Mouse (Mus musculus): Measurements from ENCODE around the gene Limk1. TPM values are rescaled to one million over a fixed set of nuclear protein-coding genes. Genes with fewer than 3 reads are reported as not detected.

Gene Limk1
- total and polyA plus RNA-seq, 3 experiments, result 1.3 to 1.5 (median 1.5) TPM

GRCm38 (mm10) chr5:134620457-134620856, 67.9 kb downstream of the Limk1 start:
- DNase-seq (ENCODE audit: low spot score) (no peak), ATAC-seq (ENCODE audit: extremely low read depth, insufficient number of reproducible peaks, low FRiP score, poor library complexity, severe bottlenecking) (no peak)
- Histone ChIP-seq H3K4me1 (ENCODE audit: insufficient read depth, low read depth, low read length) (peaks cover 25% of the 10 kb centered on the region), H3K9me3 (replicated peaks) (no peaks in the 10 kb centered on the region), H3K4me3 (ENCODE audit: low read depth, low read length) (no peak overlapping the region), H3K27me3 (ENCODE audit: insufficient read depth, low read length) (no peaks in the 10 kb centered on the region; the same call in 1 of the 2 replicates), H3K36me3 (replicated peaks) (peaks cover 97% of the 10 kb centered on the region)
- no peak for TF ChIP-seq TAL1 (conservative IDR thresholded peaks at IDR 0.05; ENCODE audit: low read depth, low read length)
- TF ChIP-seq POLR2AphosphoS5 (IDR thresholded peaks at IDR 0.05; ENCODE audit: insufficient replicate concordance, low read depth, low read length), result no peak
- no peak for TF ChIP-seq GATA2 (IDR thresholded peaks at IDR 0.05; ENCODE audit: borderline replicate concordance, low read depth, low read length)
- no peak for TF ChIP-seq GATA1 (IDR thresholded peaks at IDR 0.05; ENCODE audit: borderline replicate concordance, low read length)
- no peak for TF ChIP-seq CTCF (IDR thresholded peaks at IDR 0.05; ENCODE audit: low read depth, low read length)

DNA sequence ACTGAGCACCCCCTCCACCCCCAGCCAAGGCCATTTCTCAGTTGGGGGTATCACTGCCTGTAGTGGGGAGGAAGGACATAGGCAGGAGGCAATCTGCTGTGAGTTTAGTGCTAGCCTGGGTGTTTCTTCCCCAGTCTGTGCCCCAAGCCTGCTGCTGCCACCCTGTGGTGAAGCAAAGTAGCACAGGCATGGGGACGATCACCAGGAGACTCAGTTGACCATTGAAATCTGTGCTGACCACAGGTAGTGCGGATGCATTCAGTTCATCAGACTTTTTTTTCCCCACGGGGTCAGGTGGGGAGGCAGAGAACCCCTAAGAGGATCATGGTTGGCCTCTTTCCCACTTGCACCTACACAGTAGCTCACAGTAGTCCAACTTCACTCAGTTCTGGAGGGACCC, 71.3 kb downstream of the Limk1 start:
- Histone ChIP-seq H3K27me3 (ENCODE audit: insufficient read depth, low read length) (no peaks in the 10 kb centered on the region; the same call in 1 of the 2 replicates), H3K9me3 (replicated peaks) (no peaks in the 10 kb centered on the region), H3K4me1 (ENCODE audit: insufficient read depth, low read depth, low read length) (peaks cover 29% of the 10 kb centered on the region), H3K4me3 (ENCODE audit: low read depth, low read length) (no peak overlapping the region), H3K36me3 (replicated peaks) (peaks cover 84% of the 10 kb centered on the region)
- DNase-seq (ENCODE audit: low spot score) (peak; percentile 50), ATAC-seq (ENCODE audit: extremely low read depth, insufficient number of reproducible peaks, low FRiP score, poor library complexity, severe bottlenecking) (peak; percentile 29; the same call in 1 of the 2 replicates)
- TF ChIP-seq GATA1 (IDR thresholded peaks at IDR 0.05; ENCODE audit: borderline replicate concordance, low read length) (no peak), TAL1 (conservative IDR thresholded peaks at IDR 0.05; ENCODE audit: low read depth, low read length) (no peak), POLR2AphosphoS5 (IDR thresholded peaks at IDR 0.05; ENCODE audit: insufficient replicate concordance, low read depth, low read length) (no peak), CTCF (IDR thresholded peaks at IDR 0.05; ENCODE audit: low read depth, low read length) (peak; percentile 98), GATA2 (IDR thresholded peaks at IDR 0.05; ENCODE audit: borderline replicate concordance, low read depth, low read length) (no peak)

DNA sequence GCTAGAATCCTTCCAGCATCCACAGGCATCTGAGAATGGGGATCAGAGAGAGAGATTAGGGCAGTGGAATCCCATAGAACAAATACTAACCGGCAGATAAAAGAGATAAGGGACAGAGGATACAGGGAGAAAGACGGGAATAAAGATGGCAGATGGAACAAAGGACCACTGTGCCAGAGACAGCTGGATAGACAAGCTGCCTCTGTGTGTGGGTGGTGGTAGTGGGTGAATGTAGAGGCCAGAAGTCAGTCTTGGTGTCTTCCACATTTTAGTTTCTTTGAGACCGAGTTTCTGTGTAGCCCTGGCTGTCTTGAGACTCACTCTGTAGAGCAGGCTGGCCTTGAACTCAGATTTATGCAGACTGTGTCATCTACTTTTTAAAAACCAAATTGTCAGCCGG, 72.6 kb downstream of the Limk1 start:
- ATAC-seq (ENCODE audit: extremely low read depth, insufficient number of reproducible peaks, low FRiP score, poor library complexity, severe bottlenecking), result no peak
- Histone ChIP-seq H3K4me1 (ENCODE audit: insufficient read depth, low read depth, low read length) (peaks cover 26% of the 10 kb centered on the region), H3K4me3 (ENCODE audit: low read depth, low read length) (no peak overlapping the region), H3K36me3 (replicated peaks) (peaks cover 71% of the 10 kb centered on the region), H3K9me3 (replicated peaks) (no peaks in the 10 kb centered on the region), H3K27me3 (ENCODE audit: insufficient read depth, low read length) (no peaks in the 10 kb centered on the region; the same call in 1 of the 2 replicates)
- TF ChIP-seq POLR2AphosphoS5 (IDR thresholded peaks at IDR 0.05; ENCODE audit: insufficient replicate concordance, low read depth, low read length) (no peak), TAL1 (conservative IDR thresholded peaks at IDR 0.05; ENCODE audit: low read depth, low read length) (no peak), CTCF (IDR thresholded peaks at IDR 0.05; ENCODE audit: low read depth, low read length) (no peak), GATA1 (IDR thresholded peaks at IDR 0.05; ENCODE audit: borderline replicate concordance, low read length) (no peak)
- no peak for DNase-seq (ENCODE audit: low spot score)

DNA sequence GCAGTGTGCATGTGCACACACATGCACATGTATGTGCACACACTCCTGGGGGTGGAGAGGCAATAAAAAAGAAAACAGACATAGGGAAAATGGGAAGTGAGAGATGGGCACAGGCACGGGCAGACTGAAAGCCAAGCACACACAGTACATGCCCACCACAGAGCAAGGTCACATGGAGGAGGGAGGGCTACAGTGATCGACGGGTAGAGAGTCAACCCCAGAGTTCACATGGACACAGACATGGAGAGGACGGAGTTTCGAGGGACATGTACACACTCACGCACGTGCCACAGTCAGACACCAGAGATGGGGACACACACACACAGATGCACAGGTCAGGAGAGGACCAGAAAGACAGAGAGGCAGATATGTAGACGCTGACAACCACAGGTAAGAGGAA, 73.0 kb downstream of the Limk1 start:
- H3K27me3 ChIP-seq (ENCODE audit: insufficient read depth, low read length), result no peaks in the 10 kb centered on the region
- DNase-seq (ENCODE audit: low spot score) (no peak), ATAC-seq (ENCODE audit: extremely low read depth, insufficient number of reproducible peaks, low FRiP score, poor library complexity, severe bottlenecking) (no peak)
- H3K4me3 ChIP-seq (ENCODE audit: low read depth, low read length), result no peak overlapping the region
- TF ChIP-seq GATA1 (IDR thresholded peaks at IDR 0.05; ENCODE audit: borderline replicate concordance, low read length) (no peak), CTCF (IDR thresholded peaks at IDR 0.05; ENCODE audit: low read depth, low read length) (no peak), POLR2AphosphoS5 (IDR thresholded peaks at IDR 0.05; ENCODE audit: insufficient replicate concordance, low read depth, low read length) (0 out of 2 replicates have a peak, but pooled peaks have one; percentile 37), TAL1 (conservative IDR thresholded peaks at IDR 0.05; ENCODE audit: low read depth, low read length) (no peak), GATA2 (IDR thresholded peaks at IDR 0.05; ENCODE audit: borderline replicate concordance, low read depth, low read length) (no peak)
- peaks cover 67% of the 10 kb centered on the region for H3K36me3 ChIP-seq (replicated peaks)
- H3K9me3 ChIP-seq (replicated peaks), result no peaks in the 10 kb centered on the region
- peaks cover 22% of the 10 kb centered on the region for H3K4me1 ChIP-seq (ENCODE audit: insufficient read depth, low read depth, low read length)

DNA sequence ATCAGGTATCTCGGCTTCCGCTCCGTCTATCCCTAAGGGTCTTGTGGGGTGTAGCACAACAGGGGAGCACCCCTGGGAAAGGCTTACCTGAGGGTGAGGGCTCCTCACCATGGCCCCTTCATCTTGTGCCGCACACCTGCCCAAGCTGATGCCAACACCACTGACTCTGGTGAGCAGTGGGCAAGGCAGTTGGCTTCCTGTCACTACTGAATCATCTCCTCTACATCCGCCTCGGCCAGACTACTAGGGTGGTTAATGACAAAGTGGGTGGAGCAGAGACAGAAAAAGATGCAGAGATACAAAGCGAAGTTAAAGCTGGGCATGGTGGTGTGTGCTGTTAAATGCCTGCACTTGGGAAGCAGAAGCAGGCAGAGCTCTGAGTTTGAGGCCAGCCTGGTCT, 73.6 kb downstream of the Limk1 start, which contains the start of gene Lat2:
Gene Lat2, minus strand, starts transcription at position 224 of the 400 bp plus-strand sequence.
- peaks cover 61% of the 10 kb centered on the region for H3K36me3 ChIP-seq (replicated peaks)
- peaks cover 19% of the 10 kb centered on the region for H3K4me1 ChIP-seq (ENCODE audit: insufficient read depth, low read depth, low read length)
- no peak for TF ChIP-seq TAL1 (conservative IDR thresholded peaks at IDR 0.05; ENCODE audit: low read depth, low read length)
- no peak for TF ChIP-seq POLR2AphosphoS5 (IDR thresholded peaks at IDR 0.05; ENCODE audit: insufficient replicate concordance, low read depth, low read length)
- no peak for TF ChIP-seq CTCF (IDR thresholded peaks at IDR 0.05; ENCODE audit: low read depth, low read length)
- no peak for TF ChIP-seq GATA2 (IDR thresholded peaks at IDR 0.05; ENCODE audit: borderline replicate concordance, low read depth, low read length)
- no peak for TF ChIP-seq GATA1 (IDR thresholded peaks at IDR 0.05; ENCODE audit: borderline replicate concordance, low read length)
- DNase-seq (ENCODE audit: low spot score) (no peak), ATAC-seq (ENCODE audit: extremely low read depth, insufficient number of reproducible peaks, low FRiP score, poor library complexity, severe bottlenecking) (no peak)
- H3K27me3 ChIP-seq (ENCODE audit: insufficient read depth, low read length), result peaks cover 4% of the 10 kb centered on the region; the same call in 1 of the 2 replicates
- no peak within 1 kb of the TSS for H3K4me3 ChIP-seq (ENCODE audit: low read depth, low read length)
- H3K9me3 ChIP-seq (replicated peaks), result no peaks in the 10 kb centered on the region

- Histone ChIP-seq H3K27me3 (ENCODE audit: insufficient read depth, low read length) (peaks cover 6% of the 10 kb centered on the region; the same call in 1 of the 2 replicates), H3K9me3 (replicated peaks) (no peaks in the 10 kb centered on the region), H3K36me3 (replicated peaks) (peaks cover 56% of the 10 kb centered on the region), H3K4me1 (ENCODE audit: insufficient read depth, low read depth, low read length) (peaks cover 19% of the 10 kb centered on the region), H3K4me3 (ENCODE audit: low read depth, low read length) (no peak overlapping the region)
- DNase-seq (ENCODE audit: low spot score) (no peak), ATAC-seq (ENCODE audit: extremely low read depth, insufficient number of reproducible peaks, low FRiP score, poor library complexity, severe bottlenecking) (no peak)
- TF ChIP-seq TAL1 (conservative IDR thresholded peaks at IDR 0.05; ENCODE audit: low read depth, low read length) (no peak), GATA2 (IDR thresholded peaks at IDR 0.05; ENCODE audit: borderline replicate concordance, low read depth, low read length) (no peak), POLR2AphosphoS5 (IDR thresholded peaks at IDR 0.05; ENCODE audit: insufficient replicate concordance, low read depth, low read length) (no peak), GATA1 (IDR thresholded peaks at IDR 0.05; ENCODE audit: borderline replicate concordance, low read length) (no peak), CTCF (IDR thresholded peaks at IDR 0.05; ENCODE audit: low read depth, low read length) (no peak)
Measured at GRCm38 (mm10) chr5:134614296-134614695, 74.1 kb downstream of the Limk1 start.

All from G1E (cell line).